13 mouse cellular contexts compared by ENCODE assay signal in the genomic region with DNA sequence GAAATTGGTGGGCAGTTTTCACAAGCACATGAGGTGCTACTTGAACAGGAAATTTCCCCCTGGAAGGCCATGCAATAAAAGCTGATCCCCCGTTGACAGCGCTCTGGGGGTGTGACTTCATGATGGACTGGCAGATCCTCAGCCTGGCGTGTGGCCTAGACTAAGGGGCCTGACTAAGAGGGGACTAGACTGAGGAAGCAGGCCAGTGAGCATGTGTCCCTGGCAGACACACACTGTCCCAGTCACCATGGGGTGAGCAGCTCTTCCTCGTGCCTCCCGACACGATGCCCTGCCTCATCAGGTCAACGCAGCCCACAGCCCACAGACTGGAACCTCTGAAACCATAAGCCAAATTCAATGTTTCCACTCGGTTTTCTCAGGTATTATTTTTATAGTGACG. TPM values are rescaled to one million over a fixed set of nuclear protein-coding genes. Genes with fewer than 3 reads are reported as not detected.
A peak's percentile ranks its signal among the peaks of the same experiment; 100 is the strongest.
DNase-seq lines count a peak whose midpoint lies in the region; TF ChIP-seq lines count a peak whose summit lies in the region.
"Had no signal": no experiment of that assay in that cellular context is flagged by ENCODE, and none has a peak within 500 bp of the region (broad histone marks: within the 10 kb centered on the region; RNA-seq: fewer than 3 reads in every experiment).

No protein-coding gene starts in this region.

- intact Hi-C loops in gastrocnemius, adult 2 months (cut with DNase I), result no loop called here
- intact Hi-C loops in left cerebral cortex, adult 2 months (cut with DNase I), result no loop called here

- DNase-seq in gastrocnemius, adult 2 months, result peak; percentile 38
- DNase-seq in gastrocnemius, adult 8-10 months (ENCODE audit: low spot score in 2 of 2), result no peak
- no peak for DNase-seq in left cerebral cortex, adult 2 months (ENCODE audit: extremely low spot score in 1 of 2, low spot score in 2 of 2)
- no peak for DNase-seq in left cerebral cortex, adult 11 months (ENCODE audit: low spot score)
- peak; percentile 43 to 44 for DNase-seq in cerebellum, adult 18-20 months
- DNase-seq in lung, postnatal 10 days, result peak; percentile 65
- DNase-seq in spleen, postnatal 14 days (ENCODE audit: low spot score in 2 of 2), result no peak
- no peak for DNase-seq in embryo, embryonic 9.5 days (ENCODE audit: extremely low spot score)
- DNase-seq: kidney, adult 11 months; spleen, adult 18-20 months; thymus, postnatal 25 days had no signal

- TF ChIP-seq CTCF in gastrocnemius, adult 2 months (IDR thresholded peaks at IDR 0.05), result no peak
- TF ChIP-seq CTCF in left cerebral cortex, adult 2 months (IDR thresholded peaks at IDR 0.05), result no peak

- no peak overlapping the region for H3K4me3 ChIP-seq in gastrocnemius, adult 2 months
- no peak overlapping the region for H3K4me3 ChIP-seq in left cerebral cortex, adult 2 months
- H3K4me3 ChIP-seq: forebrain, embryonic 13.5 days; myocyte had no signal

- no peak overlapping the region for H3K27ac ChIP-seq in gastrocnemius, adult 2 months
- 0 out of 2 replicates have a peak overlapping the region, but pooled peaks have one; percentile 1 for H3K27ac ChIP-seq in left cerebral cortex, adult 2 months
- H3K27ac ChIP-seq: forebrain, embryonic 13.5 days had no signal

RNA-seq across cellular contexts. Expression of a gene that starts 18.5 kb away (rescaled TPM):
- total RNA-seq in gastrocnemius, adult 2 months (2021), result 10 to 100 TPM in 1 of 2 experiments, 1 to 10 TPM in 1; 9.5 to 10.8 TPM
- total RNA-seq in gastrocnemius, adult 8-10 months (2022), result 1 to 10 TPM; 4.7 to 8.3 (median 6.8) TPM
- total RNA-seq in left cerebral cortex, adult 2 months (2021), result 100 to 1,000 TPM; 111 to 112 TPM

Comparison
In these comparisons a context has a peak if more than half of its experiments do, and no peak if none do; other contexts are left out.
1. DNase-seq: peak in gastrocnemius, adult 2 months (single experiment), cerebellum, adult 18-20 months (2 of 2) and lung, postnatal 10 days (single experiment); none in gastrocnemius, adult 8-10 months (0 of 2), left cerebral cortex, adult 2 months (0 of 2), left cerebral cortex, adult 11 months (single experiment), spleen, postnatal 14 days (0 of 2) and embryo, embryonic 9.5 days (single experiment).
2. RNA of a gene that starts 18.5 kb away (total RNA-seq): 111 to 112 TPM in left cerebral cortex, adult 2 months; 9.5 to 10.8 TPM in gastrocnemius, adult 2 months and 4.7 to 8.3 TPM in gastrocnemius, adult 8-10 months; every median in the first group is over 4 times any median in the second.